Mouse (Mus musculus): ENCODE data around the gene Tlr7. TPM values are rescaled to one million over a fixed set of nuclear protein-coding genes. Genes with fewer than 3 reads are reported as not detected.
"Not testable (repeated sequence)": the region's sequence is repeated elsewhere in the genome, so short reads cannot be mapped to it uniquely, and the experiment has no call there.

Tlr7 gene
- polyA plus RNA-seq (2015; fragmentation: Nextera tagmentation; extraction: Ambion mirVana) = 0.59 and 1.3 TPM in 2 replicates

- 80% methylated on average over 6 of the region's 6 CpGs for WGBS
- Histone ChIP-seq H3K9ac (no peak within 1 kb of the TSS), H3K4me1 (no peaks in the 10 kb centered on the region), H3K4me2 (replicated peaks) (no peak within 1 kb of the TSS), H3K4me3 (no peak within 1 kb of the TSS), H3K36me3 (no peaks in the 10 kb centered on the region), H3K9me3 (no peaks in the 10 kb centered on the region), H3K27me3 (peaks cover 26% of the 10 kb centered on the region), H3K27ac (no peak within 1 kb of the TSS)
- ATAC-seq (ENCODE audit: low FRiP score, low read depth) = no peak
These were observed at the start of gene Tlr7 for GRCm38 (mm10) chrX:167330399-167330798. Gene Tlr7 (minus strand): TSS chrX:167330558.

GRCm38 (mm10) chrX:167380073-167380472 lies 49.7 kb upstream of the Tlr7 start:
- ATAC-seq (ENCODE audit: low FRiP score, low read depth) = no peak
- peaks cover 51% of the 10 kb centered on the region for H3K27me3 ChIP-seq
- no peak overlapping the region for H3K4me3 ChIP-seq
- H3K9me3 ChIP-seq = no peaks in the 10 kb centered on the region
- H3K4me1 ChIP-seq = no peaks in the 10 kb centered on the region
- H3K4me2 ChIP-seq (replicated peaks) = no peak overlapping the region
- 62% methylated on average over 4 of the region's 4 CpGs for WGBS
- no peak overlapping the region for H3K9ac ChIP-seq
- no peaks in the 10 kb centered on the region for H3K36me3 ChIP-seq
- no peak overlapping the region for H3K27ac ChIP-seq

- not testable (repeated sequence) for H3K4me1 ChIP-seq; H3K36me3 ChIP-seq; H3K9me3 ChIP-seq; H3K9ac ChIP-seq; H3K4me3 ChIP-seq; ATAC-seq (ENCODE audit: low FRiP score, low read depth); H3K4me2 ChIP-seq (replicated peaks); H3K27ac ChIP-seq
- 87% methylated on average over 3 of the region's 3 CpGs for WGBS
- H3K27me3 ChIP-seq = peaks cover 18% of the 10 kb centered on the region
These were observed 30.9 kb upstream of the Tlr7 start for GRCm38 (mm10) chrX:167361231-167361630.

GRCm38 (mm10) chrX:167359704-167360103 lies 29.3 kb upstream of the Tlr7 start:
- Histone ChIP-seq H3K27ac (no peak overlapping the region), H3K4me1 (no peaks in the 10 kb centered on the region), H3K9me3 (no peaks in the 10 kb centered on the region), H3K4me3 (no peak overlapping the region), H3K9ac (no peak overlapping the region), H3K36me3 (0 out of 2 replicates have a peak, but pooled peaks cover 4% of the 10 kb centered on the region), H3K4me2 (replicated peaks) (no peak overlapping the region), H3K27me3 (peaks cover 18% of the 10 kb centered on the region)
- ATAC-seq (ENCODE audit: low FRiP score, low read depth) = no peak
- 78% methylated on average over 7 of the region's 7 CpGs for WGBS

- no peaks in the 10 kb centered on the region for H3K9me3 ChIP-seq
- no peak overlapping the region for H3K9ac ChIP-seq
- no peak overlapping the region for H3K4me3 ChIP-seq
- H3K27ac ChIP-seq = no peak overlapping the region
- no peaks in the 10 kb centered on the region for H3K4me1 ChIP-seq
- 0 out of 2 replicates have a peak, but pooled peaks cover 4% of the 10 kb centered on the region for H3K36me3 ChIP-seq
- no peak for ATAC-seq (ENCODE audit: low FRiP score, low read depth)
- peaks cover 16% of the 10 kb centered on the region for H3K27me3 ChIP-seq
- WGBS = 77% methylated on average over 2 of the region's 2 CpGs
- H3K4me2 ChIP-seq (replicated peaks) = no peak overlapping the region
These were observed 27.1 kb upstream of the Tlr7 start for GRCm38 (mm10) chrX:167357415-167357814.

- Histone ChIP-seq H3K36me3 (no peaks in the 10 kb centered on the region), H3K27me3 (peaks cover 3% of the 10 kb centered on the region; the same call in 1 of the 2 replicates), H3K9ac (no peak overlapping the region), H3K4me2 (replicated peaks) (no peak overlapping the region), H3K4me3 (no peak overlapping the region), H3K4me1 (no peaks in the 10 kb centered on the region), H3K9me3 (no peaks in the 10 kb centered on the region), H3K27ac (no peak overlapping the region)
- WGBS = 68% methylated on average over 3 of the region's 3 CpGs
- no peak for ATAC-seq (ENCODE audit: low FRiP score, low read depth)
These were observed 25.6 kb upstream of the Tlr7 start for GRCm38 (mm10) chrX:167355965-167356364.

- Histone ChIP-seq H3K27me3 (peaks cover 16% of the 10 kb centered on the region; the same call in 1 of the 2 replicates), H3K9ac (no peak overlapping the region)
- no peak for ATAC-seq (ENCODE audit: low FRiP score, low read depth)
These were observed 23.3 kb upstream of the Tlr7 start for GRCm38 (mm10) chrX:167353617-167354016.

GRCm38 (mm10) chrX:167346440-167346839 lies 16.1 kb upstream of the Tlr7 start:
- Histone ChIP-seq H3K4me3 (no peak overlapping the region), H3K4me2 (replicated peaks) (no peak overlapping the region), H3K27me3 (peaks cover 24% of the 10 kb centered on the region), H3K4me1 (no peaks in the 10 kb centered on the region), H3K9ac (no peak overlapping the region), H3K36me3 (no peaks in the 10 kb centered on the region; the same call in 1 of the 2 replicates), H3K9me3 (no peaks in the 10 kb centered on the region), H3K27ac (no peak overlapping the region)
- 84% methylated on average over 1 of the region's 1 CpGs for WGBS
- no peak for ATAC-seq (ENCODE audit: low FRiP score, low read depth)

More at GRCm38 (mm10) chrX:167353617-167354016, 23.3 kb upstream of the Tlr7 start:
- Histone ChIP-seq H3K9me3 (no peaks in the 10 kb centered on the region), H3K4me2 (replicated peaks) (no peak overlapping the region), H3K4me3 (no peak overlapping the region), H3K36me3 (no peaks in the 10 kb centered on the region; the same call in 1 of the 2 replicates), H3K4me1 (no peaks in the 10 kb centered on the region), H3K27ac (no peak overlapping the region)
- 93% methylated on average over 2 of the region's 2 CpGs for WGBS

- 88% methylated on average over 1 of the region's 1 CpGs for WGBS
- no peaks in the 10 kb centered on the region for H3K36me3 ChIP-seq
These were observed 14.0 kb upstream of the Tlr7 start for GRCm38 (mm10) chrX:167344356-167344755.

GRCm38 (mm10) chrX:167341811-167342210 lies 11.5 kb upstream of the Tlr7 start:
- 87% methylated on average over 3 of the region's 3 CpGs for WGBS
- Histone ChIP-seq H3K27ac (no peak overlapping the region), H3K4me1 (no peaks in the 10 kb centered on the region), H3K4me3 (no peak overlapping the region), H3K27me3 (peaks cover 21% of the 10 kb centered on the region), H3K4me2 (replicated peaks) (no peak overlapping the region), H3K9ac (no peak overlapping the region), H3K9me3 (no peaks in the 10 kb centered on the region), H3K36me3 (no peaks in the 10 kb centered on the region)
- no peak for ATAC-seq (ENCODE audit: low FRiP score, low read depth)

More at GRCm38 (mm10) chrX:167344356-167344755, 14.0 kb upstream of the Tlr7 start:
- no peaks in the 10 kb centered on the region for H3K9me3 ChIP-seq
- no peak overlapping the region for H3K4me2 ChIP-seq (replicated peaks)
- no peak overlapping the region for H3K4me3 ChIP-seq
- no peak overlapping the region for H3K27ac ChIP-seq
- H3K27me3 ChIP-seq = peaks cover 21% of the 10 kb centered on the region
- no peaks in the 10 kb centered on the region for H3K4me1 ChIP-seq
- no peak overlapping the region for H3K9ac ChIP-seq
- ATAC-seq (ENCODE audit: low FRiP score, low read depth) = no peak

- Histone ChIP-seq H3K4me2 (replicated peaks) (no peak overlapping the region), H3K27me3 (peaks cover 21% of the 10 kb centered on the region), H3K9ac (no peak overlapping the region), H3K4me3 (no peak overlapping the region), H3K9me3 (no peaks in the 10 kb centered on the region), H3K36me3 (no peaks in the 10 kb centered on the region), H3K4me1 (no peaks in the 10 kb centered on the region), H3K27ac (no peak overlapping the region)
- no peak for ATAC-seq (ENCODE audit: low FRiP score, low read depth)
- 86% methylated on average over 2 of the region's 2 CpGs for WGBS
These were observed 9.8 kb upstream of the Tlr7 start for GRCm38 (mm10) chrX:167340190-167340589.

- Histone ChIP-seq H3K9me3 (no peaks in the 10 kb centered on the region), H3K27ac (no peak overlapping the region), H3K36me3 (no peaks in the 10 kb centered on the region), H3K4me2 (replicated peaks) (no peak overlapping the region), H3K4me1 (no peaks in the 10 kb centered on the region), H3K4me3 (no peak overlapping the region), H3K9ac (no peak overlapping the region), H3K27me3 (peaks cover 16% of the 10 kb centered on the region; the same call in 1 of the 2 replicates)
- ATAC-seq (ENCODE audit: low FRiP score, low read depth) = no peak
- WGBS = 100% methylated on average over 1 of the region's 1 CpGs
These were observed 7.6 kb upstream of the Tlr7 start for GRCm38 (mm10) chrX:167337990-167338389.

GRCm38 (mm10) chrX:167334571-167334970 lies 4.2 kb upstream of the Tlr7 start:
- no peak overlapping the region for H3K4me3 ChIP-seq
- WGBS = 83% methylated on average over 1 of the region's 1 CpGs

More at GRCm38 (mm10) chrX:167334571-167334970, 4.2 kb upstream of the Tlr7 start:
- Histone ChIP-seq H3K4me1 (no peaks in the 10 kb centered on the region), H3K36me3 (no peaks in the 10 kb centered on the region), H3K9me3 (no peaks in the 10 kb centered on the region), H3K9ac (no peak overlapping the region), H3K27ac (no peak overlapping the region), H3K4me2 (replicated peaks) (no peak overlapping the region), H3K27me3 (peaks cover 21% of the 10 kb centered on the region; the same call in 1 of the 2 replicates)
- ATAC-seq (ENCODE audit: low FRiP score, low read depth) = no peak
